Mouse (Mus musculus) limb, embryonic 11.5 days (tissue): ENCODE results near the gene Wdr19. TPM values are rescaled to one million over a fixed set of nuclear protein-coding genes. Genes with fewer than 3 reads are reported as not detected.
"Not testable (repeated sequence)": the region's sequence is repeated elsewhere in the genome, so short reads cannot be mapped to it uniquely, and the experiment has no call there.

ENCODE experiments used
- ATAC-seq: fragments of 200-750 bp; cut with Nextera tagmentation; 2 replicates; pipeline ENCODE4 v1.8.0; 2017; ENCODE audit warnings: low read depth; ENCODE audit not compliant: insufficient number of reproducible peaks, low FRiP score, low TSS enrichment
- DNase-seq: peaks from one replicate; pipeline ENCODE4 v3.0.0-alpha.2; 2015; ENCODE audit warnings: low spot score
- H3K27ac ChIP-seq: fragments of 300-500 bp; sonication (generic); replicated peaks from 2 replicates; pipeline ENCODE4 v1.5.1; 2014; ENCODE audit warnings: low read depth, mild to moderate bottlenecking, low read length
- H3K27me3 ChIP-seq: fragments of 300-500 bp; sonication (generic); 2 replicates; pipeline ENCODE4 v1.6.1; 2014; ENCODE audit warnings: mild to moderate bottlenecking, low read length, mixed read lengths; ENCODE audit not compliant: control insufficient read depth, insufficient read depth
- H3K36me3 ChIP-seq: fragments of 300-500 bp; sonication (generic); 2 replicates; pipeline ENCODE4 v1.6.1; 2014; ENCODE audit warnings: mild to moderate bottlenecking, low read length, moderate library complexity, mixed read lengths; ENCODE audit not compliant: control insufficient read depth, insufficient read depth
- H3K4me1 ChIP-seq: fragments of 300-500 bp; sonication (generic); 2 replicates; pipeline ENCODE4 v1.6.1; 2014; ENCODE audit warnings: low read length, mixed read lengths; ENCODE audit not compliant: control insufficient read depth, insufficient read depth
- H3K4me2 ChIP-seq: fragments of 300-500 bp; sonication (generic); 2 replicates; pipeline ENCODE4 v1.6.1; 2014; ENCODE audit warnings: low read depth, mild to moderate bottlenecking, moderate library complexity; ENCODE audit not compliant: severe bottlenecking
- H3K4me3 ChIP-seq: fragments of 300-500 bp; sonication (generic); 2 replicates; pipeline ENCODE4 v1.5.1; 2014; ENCODE audit warnings: low read depth, low read length
- H3K9ac ChIP-seq: fragments of 300-500 bp; sonication (generic); 2 replicates; pipeline ENCODE4 v1.6.1; 2014; ENCODE audit warnings: mild to moderate bottlenecking, low read length
- H3K9me3 ChIP-seq: fragments of 300-500 bp; sonication (generic); 2 replicates; pipeline ENCODE4 v1.6.1; 2016; ENCODE audit warnings: low read length; ENCODE audit not compliant: control insufficient read depth
- WGBS: fragments of 180-500 bp; shearing (Covaris S2); extraction: QIAGEN DNeasy Blood & Tissue Kit; methylation state at CpG from one replicate; pipeline ENCODE4 v1.1.7; 2014; 5-methylcytosine and 5-hydroxymethylcytosine counted together
- polyA plus RNA-seq: library from polyadenylated mRNA; unstranded; fragments of >200 nt; fragmentation: Nextera tagmentation; extraction: Ambion mirVana; gene quantifications from 2 replicates; pipeline ENCODE4 v1.2.1, GENCODE M21; 2014

Gene Wdr19
- polyA plus RNA-seq, 1 experiment from 2014 or later: 12.5 TPM

GRCm38 (mm10) chr5:65299623-65300022 lies 100.1 kb downstream of the Wdr19 start:
- not testable (repeated sequence) for H3K36me3 ChIP-seq, H3K9me3 ChIP-seq, H3K4me1 ChIP-seq, H3K27ac ChIP-seq, ATAC-seq, H3K4me2 ChIP-seq, H3K27me3 ChIP-seq, H3K9ac ChIP-seq, H3K4me3 ChIP-seq, DNase-seq
- 97% methylated on average over 1 of the region's 1 CpGs for WGBS

GRCm38 (mm10) chr5:65300121-65300520 lies 100.6 kb downstream of the Wdr19 start:
- no peak for DNase-seq
- Histone ChIP-seq H3K9me3 (no peaks in the 10 kb centered on the region), H3K4me2 (no peak overlapping the region), H3K9ac (no peak overlapping the region), H3K27ac (no peak overlapping the region), H3K27me3 (no peaks in the 10 kb centered on the region), H3K4me3 (no peak overlapping the region), H3K4me1 (no peaks in the 10 kb centered on the region), H3K36me3 (peaks cover 5% of the 10 kb centered on the region; the same call in 1 of the 2 replicates)
- 93% methylated on average over 9 of the region's 9 CpGs for WGBS
- no peak for ATAC-seq

GRCm38 (mm10) chr5:65305516-65305915 lies 106.0 kb downstream of the Wdr19 start:
- Histone ChIP-seq H3K4me2 (no peak overlapping the region), H3K27me3 (no peaks in the 10 kb centered on the region), H3K36me3 (peaks cover 6% of the 10 kb centered on the region; the same call in 1 of the 2 replicates), H3K9ac (no peak overlapping the region), H3K4me1 (no peaks in the 10 kb centered on the region), H3K27ac (no peak overlapping the region), H3K9me3 (no peaks in the 10 kb centered on the region), H3K4me3 (no peak overlapping the region)
- ATAC-seq: no peak
- WGBS: 75% methylated on average over 9 of the region's 9 CpGs
- no peak for DNase-seq

- H3K27me3 ChIP-seq: no peaks in the 10 kb centered on the region
- peaks cover 13% of the 10 kb centered on the region; the same call in 1 of the 2 replicates for H3K36me3 ChIP-seq
- DNase-seq: no peak
- no peak overlapping the region for H3K27ac ChIP-seq
- no peak overlapping the region for H3K4me2 ChIP-seq
- WGBS: 91% methylated on average over 7 of the region's 7 CpGs
- H3K9ac ChIP-seq: no peak overlapping the region
- no peak for ATAC-seq
- H3K4me1 ChIP-seq: no peaks in the 10 kb centered on the region
- no peaks in the 10 kb centered on the region for H3K9me3 ChIP-seq
- H3K4me3 ChIP-seq: no peak overlapping the region
Measured at GRCm38 (mm10) chr5:65308208-65308607, 108.7 kb downstream of the Wdr19 start.

GRCm38 (mm10) chr5:65308866-65309265 lies 109.4 kb downstream of the Wdr19 start:
- Histone ChIP-seq H3K9me3 (no peaks in the 10 kb centered on the region), H3K4me3 (no peak overlapping the region), H3K27ac (no peak overlapping the region), H3K36me3 (peaks cover 13% of the 10 kb centered on the region; the same call in 1 of the 2 replicates), H3K9ac (no peak overlapping the region), H3K4me2 (no peak overlapping the region), H3K4me1 (no peaks in the 10 kb centered on the region), H3K27me3 (no peaks in the 10 kb centered on the region)
- 98% methylated on average over 3 of the region's 3 CpGs for WGBS
- DNase-seq: no peak
- no peak for ATAC-seq

Other genes starting within 250 kb of the Wdr19 start
- gene Tlr6, start 239.6 kb upstream of the Wdr19 start, polyA plus RNA-seq: 0.09 and 0.18 TPM in 2 replicates
- 20.1 and 20.8 TPM in 2 replicates for gene Fam114a1, start 229.6 kb upstream of the Wdr19 start, polyA plus RNA-seq
- 0.16 and 0.20 TPM in 2 replicates for gene Tmem156, start 107.6 kb upstream of the Wdr19 start, polyA plus RNA-seq
- 15.5 and 16.1 TPM in 2 replicates for gene Klhl5, start 92.2 kb upstream of the Wdr19 start, polyA plus RNA-seq
- gene Rfc1, start 136.0 kb downstream of the Wdr19 start, polyA plus RNA-seq: 114 and 122 TPM in 2 replicates
- gene Klb, start 148.6 kb downstream of the Wdr19 start, polyA plus RNA-seq: 0.06 and 0.09 TPM in 2 replicates
- 1,100 and 1,120 TPM in 2 replicates for gene Rpl9, start 191.7 kb downstream of the Wdr19 start, polyA plus RNA-seq
- gene Lias, start 191.8 kb downstream of the Wdr19 start, polyA plus RNA-seq: 71.2 and 72.9 TPM in 2 replicates
- 100 and 104 TPM in 2 replicates for gene Ugdh, start 236.3 kb downstream of the Wdr19 start, polyA plus RNA-seq